Mouse (Mus musculus): ENCODE measurements around the gene Trim46.

Trim46 gene

DNA sequence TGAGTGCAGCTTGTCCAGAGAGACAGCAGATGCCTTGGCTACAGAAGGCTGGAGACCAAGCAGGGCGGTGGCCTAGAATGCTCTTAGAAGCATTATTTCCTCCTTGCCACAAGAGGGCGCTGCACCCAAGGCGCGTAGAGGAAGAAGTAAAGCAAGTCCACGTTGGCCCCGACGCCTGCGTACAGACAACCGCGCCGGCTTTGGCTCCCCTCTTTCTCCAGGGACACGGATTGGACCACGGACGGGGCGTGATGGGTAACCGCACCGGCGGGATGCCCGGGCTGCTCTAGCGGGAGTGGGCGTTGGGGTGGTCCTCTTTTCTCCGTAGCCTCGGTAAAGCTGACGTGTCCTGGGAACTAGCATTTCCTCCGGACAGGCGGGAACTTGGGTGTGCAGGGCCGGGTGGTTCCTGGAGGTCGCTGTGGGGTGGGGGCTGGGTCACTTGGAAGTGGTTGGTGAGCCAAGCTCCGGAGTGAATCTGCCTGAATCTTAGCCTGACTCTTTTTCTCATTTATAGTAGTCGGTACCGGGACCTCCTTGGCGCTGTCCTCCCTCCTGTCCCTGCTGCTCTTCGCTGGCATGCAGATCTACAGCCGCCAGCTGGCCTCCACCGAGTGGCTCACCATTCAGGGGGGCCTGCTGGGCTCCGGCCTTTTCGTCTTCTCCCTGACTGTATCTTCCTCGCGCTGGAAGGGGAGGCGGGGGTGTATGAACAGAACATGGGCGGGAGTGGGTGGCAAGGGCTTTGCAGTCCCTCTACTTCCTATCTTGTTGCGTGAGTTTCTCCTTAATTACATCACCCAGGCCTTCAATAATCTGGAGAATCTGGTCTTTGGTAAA lies at the start of gene Trim46:
TSS of gene Trim46 (minus strand) at position 49 of the 840 bp plus-strand sequence.
- peak; percentile 94 for DNase-seq (ENCODE audit: low read depth, low spot score)

GRCm38 (mm10) chr3:89295685-89296230 lies 49.6 kb upstream of the Trim46 start:
- no peak for DNase-seq (ENCODE audit: low read depth, low spot score)

DNA sequence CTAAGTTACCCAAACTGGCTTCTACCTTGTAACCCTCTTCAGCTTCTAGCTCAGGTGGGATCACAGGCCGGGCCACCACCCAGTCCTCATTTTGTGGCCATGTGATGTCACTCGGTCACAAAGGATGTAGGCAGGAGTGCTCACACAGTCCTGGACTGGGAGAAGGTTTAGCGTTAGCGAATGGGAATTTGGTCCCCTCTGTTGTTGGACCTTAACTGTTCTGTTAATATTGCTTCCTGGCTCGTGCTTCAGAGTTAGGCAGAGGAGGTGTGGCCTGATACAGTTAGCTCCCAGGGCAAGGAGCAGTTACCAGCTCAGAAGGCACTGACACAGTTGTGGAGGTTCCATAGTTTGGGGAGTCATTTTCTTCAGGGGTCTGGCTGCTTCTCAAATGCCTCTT lies 48.1 kb upstream of the Trim46 start:
- no peak for DNase-seq (ENCODE audit: low read depth, low spot score)

DNA sequence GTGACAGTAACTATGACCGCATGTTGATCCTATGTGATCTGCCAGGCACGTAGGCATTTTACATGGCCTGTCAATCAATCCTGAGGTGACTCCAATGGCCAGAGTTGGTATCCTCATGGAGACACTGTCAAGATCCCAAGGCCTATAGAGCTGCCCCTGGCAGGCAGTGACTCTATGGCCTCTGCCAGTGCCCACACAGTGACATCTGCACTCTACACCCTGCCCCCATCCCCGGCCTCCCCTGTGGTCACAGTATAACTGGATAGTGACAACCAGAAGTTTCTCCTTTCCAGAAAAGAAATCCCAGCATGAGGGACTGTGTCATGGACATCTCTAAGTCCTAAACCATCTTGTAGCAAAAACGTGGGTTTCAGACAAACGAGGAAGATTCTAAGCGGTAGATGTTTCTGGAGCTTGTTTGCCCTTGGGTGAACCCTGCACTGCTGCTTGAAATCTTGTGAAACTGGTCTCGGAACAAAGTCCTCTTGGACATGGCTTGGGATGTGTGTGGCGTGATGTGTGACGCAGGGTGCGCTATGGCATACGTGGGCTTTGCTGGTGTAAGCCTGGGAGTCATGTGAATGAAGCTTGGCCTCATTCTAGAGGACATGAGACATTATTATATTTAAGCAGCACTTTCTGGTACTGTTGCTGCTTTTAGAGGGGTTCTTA lies 47.3 kb upstream of the Trim46 start:
- no peak for DNase-seq (ENCODE audit: low read depth, low spot score)

- DNase-seq (ENCODE audit: low read depth, low spot score): no peak
Measured at GRCm38 (mm10) chr3:89292303-89292702, 46.2 kb upstream of the Trim46 start.

- DNase-seq (ENCODE audit: low read depth, low spot score): no peak
Measured at GRCm38 (mm10) chr3:89291874-89292273, 45.8 kb upstream of the Trim46 start.

- DNase-seq (ENCODE audit: low read depth, low spot score): no peak
Measured at GRCm38 (mm10) chr3:89288503-89288928, 42.4 kb upstream of the Trim46 start.

DNA sequence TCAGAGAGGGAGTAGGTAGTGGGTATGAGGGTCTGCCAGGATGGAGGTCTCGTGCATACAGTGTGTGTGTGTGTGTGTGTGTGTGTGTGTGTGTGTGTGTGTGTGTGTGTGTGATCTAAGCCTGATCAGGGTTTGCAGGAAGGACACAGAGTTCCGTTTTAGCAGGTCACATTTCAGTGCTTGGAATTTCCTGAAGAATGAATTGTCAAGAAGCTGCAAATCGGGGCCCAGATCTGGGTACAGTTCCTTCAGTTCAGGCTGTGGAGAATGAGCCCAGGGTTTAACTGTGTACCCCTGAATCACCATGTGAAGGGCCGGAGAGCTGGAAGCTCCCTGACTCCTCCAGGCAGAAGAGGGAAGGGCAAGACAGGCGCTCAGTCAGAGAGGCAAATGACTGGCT lies 41.2 kb upstream of the Trim46 start:
- no peak for DNase-seq (ENCODE audit: low read depth, low spot score)

- DNase-seq (ENCODE audit: low read depth, low spot score): no peak
Measured at GRCm38 (mm10) chr3:89285526-89285925, 39.4 kb upstream of the Trim46 start.

DNA sequence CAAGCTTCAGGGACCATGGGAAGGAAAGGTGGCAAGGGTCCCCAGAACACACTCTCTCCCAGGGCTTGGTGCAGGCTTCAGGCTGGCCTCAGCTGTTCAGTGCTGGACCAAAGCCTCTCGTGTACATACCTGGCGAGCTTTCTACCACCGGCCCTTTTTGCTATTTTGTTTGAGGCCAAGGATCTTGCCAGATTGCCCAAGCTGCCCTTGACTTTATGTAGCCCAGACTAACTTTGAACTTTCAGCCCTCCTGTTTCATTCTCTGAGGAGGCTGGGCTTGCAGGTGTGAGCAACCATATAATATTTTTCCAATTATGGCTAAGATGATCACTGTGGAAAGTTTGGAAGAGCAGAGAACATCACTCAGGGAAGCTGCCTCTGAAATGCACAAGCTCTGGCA lies 38.2 kb upstream of the Trim46 start:
- DNase-seq (ENCODE audit: low read depth, low spot score): no peak

- no peak for DNase-seq (ENCODE audit: low read depth, low spot score)
Measured at GRCm38 (mm10) chr3:89282291-89282643, 36.2 kb upstream of the Trim46 start.

DNA sequence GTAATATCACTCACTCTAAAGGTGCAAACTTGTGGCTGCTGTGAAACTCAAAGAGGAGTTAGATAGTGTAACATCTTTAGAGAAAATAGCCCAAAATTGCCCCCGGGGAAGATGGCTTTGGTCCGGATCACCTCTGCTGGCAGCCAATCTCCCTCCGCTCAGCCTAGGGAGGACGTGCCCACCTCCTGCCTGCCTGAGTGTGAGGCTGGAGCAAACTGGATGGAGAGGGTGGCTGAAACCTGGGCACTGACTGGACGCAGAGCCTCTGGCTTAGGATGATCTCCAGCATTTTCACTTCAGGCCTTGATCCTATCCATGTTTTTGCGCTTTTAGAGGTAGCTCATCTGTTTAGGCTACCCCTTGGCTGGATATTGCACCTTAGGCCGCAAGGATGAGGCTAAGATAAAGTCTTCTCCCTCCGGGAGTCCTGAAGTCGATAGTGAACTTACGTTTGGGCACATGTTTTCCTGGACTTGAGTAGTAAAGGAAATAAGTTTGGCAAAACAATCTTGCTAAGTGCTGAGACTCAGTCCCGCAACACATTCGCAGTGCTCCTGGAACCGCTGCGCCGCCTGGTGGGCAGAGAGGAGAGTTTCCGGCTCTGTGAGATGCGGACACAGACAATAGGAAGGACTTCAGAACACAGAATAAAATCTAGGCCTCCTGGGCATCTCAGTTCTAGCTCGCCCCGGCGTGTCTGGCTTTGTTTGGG lies 35.6 kb upstream of the Trim46 start:
- peak; percentile 88 for DNase-seq (ENCODE audit: low read depth, low spot score)

DNA sequence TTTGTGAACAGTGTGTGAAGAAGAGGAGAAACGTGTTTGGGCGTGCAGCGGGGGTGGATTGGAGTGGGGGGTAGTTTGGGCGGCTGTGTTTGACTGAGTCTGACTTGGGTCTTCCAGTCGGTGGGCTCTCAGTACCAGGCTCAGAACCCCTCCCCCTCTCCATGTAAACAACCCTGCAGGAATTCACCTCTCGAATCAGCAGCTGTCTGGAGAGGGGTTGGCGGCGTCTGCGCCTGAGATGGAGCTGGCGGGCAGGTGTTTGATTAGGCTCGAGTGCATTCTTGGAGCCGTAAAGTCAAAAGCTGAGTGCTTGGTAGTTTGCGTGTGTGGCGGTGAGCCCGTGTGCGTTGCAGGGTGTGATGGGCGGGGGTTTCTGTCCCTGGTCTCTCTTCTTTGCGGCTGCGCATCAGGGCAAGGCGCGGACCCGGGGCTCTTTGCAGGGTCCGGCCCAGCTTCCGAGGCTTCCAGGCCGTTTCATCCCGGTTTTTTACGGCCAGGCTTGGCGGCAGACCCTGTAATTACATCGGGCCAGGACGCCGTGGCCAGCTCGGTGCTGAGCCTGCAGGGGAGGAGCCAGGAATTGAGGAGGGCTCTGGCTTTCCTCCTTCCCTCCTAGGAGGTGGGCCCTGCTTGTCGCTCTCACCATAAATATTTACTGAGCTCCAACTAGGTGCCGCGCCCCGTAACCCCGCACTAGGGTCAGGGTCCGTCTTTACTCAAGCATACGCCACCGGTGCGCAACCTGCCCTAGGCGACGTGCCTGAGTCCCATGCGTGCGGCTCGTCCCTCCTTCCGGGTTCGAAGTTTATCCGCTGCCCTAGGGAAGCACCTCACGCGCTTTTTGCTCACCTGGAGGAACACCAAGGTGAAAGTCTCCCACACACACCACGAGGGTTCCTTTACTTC lies 34.8 kb upstream of the Trim46 start, which contains the start of gene Efna1:
TSS of gene Efna1 (minus strand) at position 537 of the 906 bp plus-strand sequence.
- DNase-seq (ENCODE audit: low read depth, low spot score): peak; percentile 54

- no peak for DNase-seq (ENCODE audit: low read depth, low spot score)
Measured at GRCm38 (mm10) chr3:89280050-89280605, 34.0 kb upstream of the Trim46 start.

DNA sequence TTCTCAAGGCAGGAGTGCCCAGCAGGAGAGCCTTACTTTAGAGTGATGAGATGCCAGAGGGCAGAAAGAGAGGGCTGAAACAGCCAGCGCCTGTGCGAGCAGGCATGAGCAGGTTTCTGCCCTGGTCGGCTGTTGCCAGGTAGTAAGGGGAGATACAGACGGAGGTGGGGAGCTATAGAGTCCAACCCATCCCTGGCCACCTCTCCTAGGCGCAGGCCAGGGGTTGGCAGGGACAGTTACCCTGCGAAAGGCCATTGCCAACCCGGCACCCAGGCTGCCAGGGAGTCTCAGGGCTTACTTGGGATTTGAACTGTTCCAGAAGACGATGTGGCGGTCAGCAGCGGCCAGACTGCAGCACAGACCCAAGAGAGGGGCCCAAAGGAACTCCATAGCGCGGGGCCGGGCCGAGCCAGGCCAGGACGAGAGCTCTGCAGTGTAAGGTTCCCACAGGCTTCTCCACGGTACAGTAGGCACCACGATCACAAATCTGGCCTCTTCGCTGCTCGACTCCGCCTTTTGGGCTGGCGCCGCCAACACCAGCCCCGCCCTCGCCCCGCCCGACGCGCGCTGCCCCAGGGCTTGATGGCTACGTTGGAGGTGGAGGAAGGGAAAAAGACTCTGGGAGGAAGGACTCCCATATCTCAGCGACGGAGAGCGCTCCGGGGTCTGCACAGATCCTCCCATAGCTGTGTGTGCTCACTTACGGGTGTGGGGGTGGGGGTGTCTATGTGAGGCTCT lies 33.2 kb upstream of the Trim46 start:
- DNase-seq (ENCODE audit: low read depth, low spot score): peak; percentile 78

- DNase-seq (ENCODE audit: low read depth, low spot score): no peak
Measured at GRCm38 (mm10) chr3:89278643-89279042, 32.5 kb upstream of the Trim46 start.

DNA sequence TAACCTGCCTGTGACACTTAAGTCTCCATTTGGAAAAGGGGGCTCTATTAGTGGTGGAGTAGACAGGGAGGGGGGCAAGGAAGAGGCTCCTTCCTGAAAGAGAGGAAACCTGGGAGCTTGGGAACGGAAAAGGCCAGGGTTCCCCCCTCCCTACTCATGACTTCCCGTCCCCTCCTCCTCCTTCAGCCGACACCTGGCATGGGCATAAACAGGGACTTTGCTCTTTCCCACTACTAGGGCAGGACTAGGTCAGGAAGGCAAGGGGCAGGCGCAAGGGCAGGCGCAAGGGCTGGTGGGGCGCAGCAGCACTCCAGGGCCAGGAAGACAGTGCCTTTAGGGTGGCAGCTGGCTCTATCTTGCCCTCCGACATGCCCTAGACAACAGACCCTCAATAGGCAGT lies 32.0 kb upstream of the Trim46 start:
- no peak for DNase-seq (ENCODE audit: low read depth, low spot score)

DNA sequence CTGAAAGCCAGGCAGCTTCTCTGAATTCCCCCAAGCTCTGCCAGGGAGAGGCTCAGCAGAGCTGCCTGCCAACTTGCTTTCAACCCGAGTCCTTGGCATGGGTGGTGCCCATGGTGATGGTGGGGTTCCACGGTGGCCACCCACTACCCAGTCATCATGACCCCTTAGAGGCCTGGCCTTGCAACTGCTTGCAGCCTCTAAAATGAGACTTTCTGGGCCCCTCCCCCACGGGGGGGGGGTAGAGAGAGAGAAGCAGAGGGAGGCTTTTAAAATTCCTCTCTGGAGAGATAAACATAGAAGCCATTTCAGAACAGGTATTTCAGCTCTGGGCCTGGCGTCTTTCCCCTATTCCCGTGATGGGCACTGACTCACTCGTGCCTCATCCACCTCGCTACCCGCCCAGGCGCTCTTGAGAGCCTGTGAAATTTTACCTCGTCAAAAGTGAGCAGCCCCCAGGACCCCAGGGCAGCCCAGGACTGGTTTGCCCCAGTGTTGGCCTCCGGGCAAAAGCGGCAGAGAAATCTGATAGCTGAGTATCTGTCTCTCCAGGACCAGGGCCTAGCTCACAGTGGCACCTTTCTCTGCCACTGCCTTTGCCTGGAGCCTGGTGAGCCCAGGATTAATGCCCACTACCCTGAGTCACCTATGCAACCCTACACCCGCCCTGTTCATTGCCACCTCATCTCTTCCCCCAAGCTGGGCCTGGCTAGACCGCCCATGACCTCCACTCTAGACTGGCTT lies 31.3 kb upstream of the Trim46 start:
- no peak for DNase-seq (ENCODE audit: low read depth, low spot score)

- DNase-seq (ENCODE audit: low read depth, low spot score): no peak
Measured at GRCm38 (mm10) chr3:89276061-89276460, 30.0 kb upstream of the Trim46 start.

Measured in ES-CJ7 (cell line).